Mouse (Mus musculus): Measurements from ENCODE around the gene Zfp735.

The Zfp735 gene

GRCm38 (mm10) chr11:73688478-73688877 is at the start of gene Zfp735:
Gene Zfp735 (plus strand): TSS chr11:73688778.
- no peak for DNase-seq (ENCODE audit: low spot score)

- no peak for DNase-seq (ENCODE audit: low spot score)
These were observed 70.5 kb downstream of the Zfp735 start for GRCm38 (mm10) chr11:73759115-73759514.

Data from testis, postnatal 14 days (tissue).